Mouse (Mus musculus): ENCODE data around the gene Fam43b.

DNA sequence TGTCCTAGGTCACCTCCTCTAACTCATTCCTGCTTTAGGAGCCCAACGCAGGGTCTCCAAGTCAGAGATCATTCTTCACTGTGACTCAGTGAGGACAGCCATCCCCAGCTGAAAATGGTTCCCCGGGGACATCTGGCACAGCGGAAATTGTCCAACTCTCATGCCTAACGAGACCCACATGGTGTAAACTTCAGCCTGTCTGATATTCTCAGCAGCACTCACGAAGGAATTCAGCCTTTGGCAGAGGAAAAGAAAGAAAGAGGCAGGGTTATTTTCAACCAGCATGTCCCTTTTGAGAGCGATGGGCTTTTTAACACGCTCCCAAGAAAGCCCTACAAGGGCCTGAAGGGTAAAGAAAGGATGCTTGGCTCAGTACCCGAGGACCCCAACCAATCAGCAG, 35.0 kb upstream of the Fam43b start:
- TF ChIP-seq POLR2A (IDR thresholded peaks at IDR 0.05; ENCODE audit: insufficient read depth, low read length) (no peak), CTCF (IDR thresholded peaks at IDR 0.05; ENCODE audit: low read depth, low read length) (no peak)

Data from ES-Bruce4 (cell line).